ENCODE assay signal across 13 mouse cellular contexts in genomic region chr14:121220040-121220322, GRCm38 (mm10).
A peak's percentile ranks its signal among the peaks of the same experiment; 100 is the strongest.
DNase-seq lines count a peak whose midpoint lies in the region; ATAC-seq and TF ChIP-seq lines count a peak whose summit lies in the region.
"Had no signal": no experiment of that assay in that cellular context is flagged by ENCODE, and none has a peak within 500 bp of the region (broad histone marks: within the 10 kb centered on the region; RNA-seq: fewer than 3 reads in every experiment).

No protein-coding gene starts in this region.

- no peak for TF ChIP-seq EP300 in stomach, postnatal 0 days (optimal IDR thresholded peaks at IDR 0.05)

- ATAC-seq in hindbrain, embryonic 13.5 days (ENCODE audit: low FRiP score), result 0 out of 2 replicates have a peak, but pooled peaks have one; percentile 34
- no peak; the same call in 1 of the 2 replicates for ATAC-seq in hindbrain, embryonic 11.5 days (ENCODE audit: low FRiP score)
- ATAC-seq in stomach, embryonic 14.5 days (ENCODE audit: insufficient number of reproducible peaks, insufficient read depth, low FRiP score, low read depth), result peak; percentile 44; the same call in 1 of the 2 replicates
- no peak for ATAC-seq in stomach, postnatal 0 days (ENCODE audit: low FRiP score, low TSS enrichment)
- ATAC-seq in midbrain, embryonic 15.5 days (replicated peaks), result peak; percentile 53; the same call in 1 of the 2 replicates
- ATAC-seq in stomach, embryonic 16.5 days (ENCODE audit: insufficient read depth, low FRiP score), result peak; percentile 46; the same call in 1 of the 2 replicates
- ATAC-seq: liver, postnatal 0 days had no signal

- H3K36me3 ChIP-seq in hindbrain, embryonic 13.5 days, result peaks cover 29% of the 10 kb centered on the region
- no peaks in the 10 kb centered on the region for H3K36me3 ChIP-seq in hindbrain, embryonic 11.5 days (ENCODE audit: control insufficient read depth, insufficient read depth, low read length)
- H3K36me3 ChIP-seq in stomach, embryonic 14.5 days (ENCODE audit: control insufficient read depth, insufficient read depth, low read length), result peaks cover 9% of the 10 kb centered on the region
- no peaks in the 10 kb centered on the region; the same call in 1 of the 2 replicates for H3K36me3 ChIP-seq in stomach, postnatal 0 days (ENCODE audit: control insufficient read depth, insufficient read depth, low read length)
- H3K36me3 ChIP-seq in midbrain, embryonic 15.5 days (replicated peaks), result 0 out of 2 replicates have a peak, but pooled peaks cover 5% of the 10 kb centered on the region
- peaks cover 11% of the 10 kb centered on the region for H3K36me3 ChIP-seq in stomach, embryonic 16.5 days (ENCODE audit: control insufficient read depth, insufficient read depth, low read length)

- H3K9me3 ChIP-seq in hindbrain, embryonic 13.5 days, result no peaks in the 10 kb centered on the region
- no peaks in the 10 kb centered on the region for H3K9me3 ChIP-seq in hindbrain, embryonic 11.5 days (ENCODE audit: control insufficient read depth, low read length)
- no peaks in the 10 kb centered on the region for H3K9me3 ChIP-seq in stomach, embryonic 14.5 days (ENCODE audit: control insufficient read depth, low read depth, low read length)
- H3K9me3 ChIP-seq in stomach, postnatal 0 days (ENCODE audit: control insufficient read depth, low read length), result no peaks in the 10 kb centered on the region
- no peaks in the 10 kb centered on the region for H3K9me3 ChIP-seq in midbrain, embryonic 15.5 days
- 0 out of 2 replicates have a peak, but pooled peaks cover 6% of the 10 kb centered on the region for H3K9me3 ChIP-seq in stomach, embryonic 16.5 days (replicated peaks; ENCODE audit: control insufficient read depth, low read length)
- H3K9me3 ChIP-seq: heart, embryonic 10.5 days; hindbrain, embryonic 12.5 days had no signal

- H3K9ac ChIP-seq in hindbrain, embryonic 13.5 days, result no peak overlapping the region
- no peak overlapping the region for H3K9ac ChIP-seq in hindbrain, embryonic 11.5 days (ENCODE audit: low read depth, low read length)
- no peak overlapping the region for H3K9ac ChIP-seq in stomach, embryonic 14.5 days (replicated peaks; ENCODE audit: low read depth, low read length)
- H3K9ac ChIP-seq in stomach, postnatal 0 days (ENCODE audit: low read length), result no peak overlapping the region
- no peak overlapping the region for H3K9ac ChIP-seq in midbrain, embryonic 15.5 days
- no peak overlapping the region for H3K9ac ChIP-seq in stomach, embryonic 16.5 days (ENCODE audit: low read length)
- H3K9ac ChIP-seq: hindbrain, embryonic 12.5 days; liver, postnatal 0 days had no signal

- TF ChIP-seq CTCF in stomach, postnatal 0 days (IDR thresholded peaks at IDR 0.05; ENCODE audit: low read depth), result no peak

- WGBS in hindbrain, embryonic 13.5 days, result 100% methylated on average over 1 of the region's 1 CpGs
- 94% methylated on average over 1 of the region's 1 CpGs for WGBS in hindbrain, embryonic 11.5 days
- 100% methylated on average over 1 of the region's 1 CpGs for WGBS in stomach, embryonic 14.5 days
- 100% methylated on average over 1 of the region's 1 CpGs for WGBS in stomach, postnatal 0 days
- WGBS in midbrain, embryonic 15.5 days, result 100% methylated on average over 1 of the region's 1 CpGs
- WGBS in stomach, embryonic 16.5 days, result 100% methylated on average over 1 of the region's 1 CpGs

- peaks cover 11% of the 10 kb centered on the region for H3K4me1 ChIP-seq in hindbrain, embryonic 13.5 days (replicated peaks)
- no peaks in the 10 kb centered on the region for H3K4me1 ChIP-seq in hindbrain, embryonic 11.5 days (replicated peaks; ENCODE audit: control insufficient read depth, insufficient read depth, low read length)
- no peaks in the 10 kb centered on the region; the same call in 1 of the 2 replicates for H3K4me1 ChIP-seq in stomach, embryonic 14.5 days (ENCODE audit: control insufficient read depth, insufficient read depth, low read length)
- H3K4me1 ChIP-seq in stomach, postnatal 0 days (replicated peaks; ENCODE audit: control insufficient read depth, insufficient read depth), result no peaks in the 10 kb centered on the region
- H3K4me1 ChIP-seq in midbrain, embryonic 15.5 days, result 0 out of 2 replicates have a peak, but pooled peaks cover 13% of the 10 kb centered on the region
- H3K4me1 ChIP-seq in stomach, embryonic 16.5 days (ENCODE audit: control insufficient read depth, insufficient read depth, low read length), result peaks cover 17% of the 10 kb centered on the region

- no peak overlapping the region for H3K4me3 ChIP-seq in hindbrain, embryonic 13.5 days
- H3K4me3 ChIP-seq in hindbrain, embryonic 11.5 days (ENCODE audit: low read depth, low read length), result no peak overlapping the region
- no peak overlapping the region for H3K4me3 ChIP-seq in stomach, embryonic 14.5 days (ENCODE audit: low read depth, low read length)
- no peak overlapping the region for H3K4me3 ChIP-seq in stomach, postnatal 0 days (ENCODE audit: low read depth, low read length)
- no peak overlapping the region for H3K4me3 ChIP-seq in midbrain, embryonic 15.5 days
- no peak overlapping the region for H3K4me3 ChIP-seq in stomach, embryonic 16.5 days (replicated peaks; ENCODE audit: low read length)
- H3K4me3 ChIP-seq: erythroblast, embryonic 14.5 days; heart, embryonic 10.5 days; hindbrain, embryonic 12.5 days had no signal

- H3K27me3 ChIP-seq in hindbrain, embryonic 13.5 days, result no peaks in the 10 kb centered on the region
- H3K27me3 ChIP-seq in hindbrain, embryonic 11.5 days (ENCODE audit: control insufficient read depth, insufficient read depth, low read length), result no peaks in the 10 kb centered on the region
- no peaks in the 10 kb centered on the region for H3K27me3 ChIP-seq in stomach, embryonic 14.5 days (ENCODE audit: control insufficient read depth, insufficient read depth, low read length)
- H3K27me3 ChIP-seq in stomach, postnatal 0 days (ENCODE audit: control insufficient read depth, insufficient read depth, low read length), result no peaks in the 10 kb centered on the region
- H3K27me3 ChIP-seq in midbrain, embryonic 15.5 days (replicated peaks), result no peaks in the 10 kb centered on the region
- no peaks in the 10 kb centered on the region for H3K27me3 ChIP-seq in stomach, embryonic 16.5 days (ENCODE audit: control insufficient read depth, insufficient read depth, low read length)
- H3K27me3 ChIP-seq: hindbrain, embryonic 12.5 days had no signal

- no peak overlapping the region for H3K4me2 ChIP-seq in hindbrain, embryonic 13.5 days
- H3K4me2 ChIP-seq in hindbrain, embryonic 11.5 days (replicated peaks; ENCODE audit: low read depth, low read length), result no peak overlapping the region
- H3K4me2 ChIP-seq in stomach, embryonic 14.5 days (replicated peaks; ENCODE audit: low read depth, low read length), result no peak overlapping the region
- H3K4me2 ChIP-seq in stomach, postnatal 0 days (replicated peaks; ENCODE audit: low read depth), result no peak overlapping the region
- no peak overlapping the region for H3K4me2 ChIP-seq in midbrain, embryonic 15.5 days
- no peak overlapping the region for H3K4me2 ChIP-seq in stomach, embryonic 16.5 days (ENCODE audit: low read depth, low read length)
- H3K4me2 ChIP-seq: hindbrain, embryonic 12.5 days had no signal

- 0 out of 2 replicates have a peak overlapping the region, but pooled peaks have one; percentile 65 for H3K27ac ChIP-seq in hindbrain, embryonic 13.5 days
- H3K27ac ChIP-seq in hindbrain, embryonic 11.5 days (ENCODE audit: low read depth, low read length), result no peak overlapping the region
- H3K27ac ChIP-seq in stomach, embryonic 14.5 days (ENCODE audit: low read length), result no peak overlapping the region
- no peak overlapping the region for H3K27ac ChIP-seq in stomach, postnatal 0 days (replicated peaks)
- peak overlapping the region; percentile 10; the same call in 1 of the 2 replicates for H3K27ac ChIP-seq in midbrain, embryonic 15.5 days
- no peak overlapping the region for H3K27ac ChIP-seq in stomach, embryonic 16.5 days (ENCODE audit: low read length)
- H3K27ac ChIP-seq: heart, embryonic 10.5 days; hindbrain, embryonic 12.5 days; kidney, postnatal 0 days had no signal

- DNase-seq in hindbrain, embryonic 11.5 days (ENCODE audit: low spot score), result no peak
- no peak for DNase-seq in stomach, postnatal 0 days (ENCODE audit: low spot score)
- DNase-seq in cerebellum, postnatal 14 days, result no peak
- DNase-seq in gastrocnemius, postnatal 10 days, result no peak

Comparison
In these comparisons a context has a peak if more than half of its experiments do, and no peak if none do; other contexts are left out.
1. ATAC-seq: peak in hindbrain, embryonic 13.5 days (single experiment), stomach, embryonic 14.5 days (single experiment), midbrain, embryonic 15.5 days (single experiment) and stomach, embryonic 16.5 days (single experiment); none in hindbrain, embryonic 11.5 days (single experiment) and stomach, postnatal 0 days (single experiment).
2. H3K27ac ChIP-seq: peak in hindbrain, embryonic 13.5 days (single experiment) and midbrain, embryonic 15.5 days (single experiment); none in hindbrain, embryonic 11.5 days (single experiment), stomach, embryonic 14.5 days (single experiment), stomach, postnatal 0 days (single experiment) and stomach, embryonic 16.5 days (single experiment).